Mouse (Mus musculus) ES-CJ7 (cell line): ENCODE data around the gene 1700030K09Rik.

Experiments
- DNase-seq: peaks from one replicate; pipeline ENCODE4 v3.0.0; 2011; ENCODE audit warnings: low read depth, low spot score

Gene 1700030K09Rik

DNA sequence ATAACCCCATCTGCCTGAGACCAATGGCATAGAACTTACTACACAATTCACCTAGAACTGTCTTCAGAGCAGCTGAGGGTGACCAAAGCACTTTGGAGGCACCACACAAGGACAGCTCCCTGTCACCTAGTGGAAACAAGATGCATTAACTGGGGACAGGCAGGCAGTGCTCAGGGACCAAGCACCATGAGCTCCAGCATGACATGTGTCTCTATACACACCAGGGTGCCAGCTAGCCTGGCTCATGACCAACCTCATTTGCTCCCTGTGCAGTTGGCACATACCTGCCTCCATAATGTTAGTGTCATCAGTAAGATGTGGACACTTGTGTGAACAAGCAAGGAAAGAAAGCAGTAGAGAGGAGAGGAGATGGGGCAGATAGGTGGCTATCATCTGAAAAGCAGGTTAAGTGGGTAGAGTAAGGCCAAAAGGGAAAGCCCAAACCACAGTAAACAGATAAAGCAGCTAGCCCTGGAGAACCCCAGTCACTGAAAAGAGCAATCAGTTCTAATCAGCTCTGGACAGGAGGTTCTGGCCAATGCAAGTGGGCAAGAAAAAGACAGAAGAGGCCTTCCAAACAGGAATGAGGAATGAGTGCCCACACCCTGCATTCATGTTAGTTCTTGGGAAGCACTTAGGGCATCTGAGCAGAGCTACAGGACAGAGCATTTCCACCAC is 61.1 kb downstream of the 1700030K09Rik start:
- DNase-seq: no peak

DNA sequence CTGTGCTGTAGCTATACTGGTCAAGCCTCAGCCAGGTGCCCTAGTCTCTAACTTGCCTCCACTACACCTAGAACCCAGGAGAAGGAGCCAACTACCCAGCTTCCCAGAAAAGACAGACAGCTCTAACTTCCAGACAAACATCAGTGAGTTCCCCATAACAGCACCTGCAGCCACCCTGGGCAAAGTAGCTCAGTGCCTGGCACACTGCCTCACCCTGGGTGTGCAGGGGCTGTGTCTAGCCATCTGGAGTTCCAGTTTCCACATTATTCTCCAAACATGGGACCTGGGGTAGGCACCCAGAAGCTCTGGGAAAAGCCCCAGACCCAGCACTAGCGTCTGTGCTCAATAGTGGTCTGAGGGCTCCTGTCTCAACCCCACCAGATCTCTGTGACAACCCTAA is 63.8 kb downstream of the 1700030K09Rik start:
- no peak for DNase-seq
